Mouse (Mus musculus): ENCODE measurements around the gene Cacna2d1. TPM values are rescaled to one million over a fixed set of nuclear protein-coding genes. Genes with fewer than 3 reads are reported as not detected.

The Cacna2d1 gene
- polyA plus RNA-seq, 1 experiment from 2014 or later: 26.5 TPM

DNA sequence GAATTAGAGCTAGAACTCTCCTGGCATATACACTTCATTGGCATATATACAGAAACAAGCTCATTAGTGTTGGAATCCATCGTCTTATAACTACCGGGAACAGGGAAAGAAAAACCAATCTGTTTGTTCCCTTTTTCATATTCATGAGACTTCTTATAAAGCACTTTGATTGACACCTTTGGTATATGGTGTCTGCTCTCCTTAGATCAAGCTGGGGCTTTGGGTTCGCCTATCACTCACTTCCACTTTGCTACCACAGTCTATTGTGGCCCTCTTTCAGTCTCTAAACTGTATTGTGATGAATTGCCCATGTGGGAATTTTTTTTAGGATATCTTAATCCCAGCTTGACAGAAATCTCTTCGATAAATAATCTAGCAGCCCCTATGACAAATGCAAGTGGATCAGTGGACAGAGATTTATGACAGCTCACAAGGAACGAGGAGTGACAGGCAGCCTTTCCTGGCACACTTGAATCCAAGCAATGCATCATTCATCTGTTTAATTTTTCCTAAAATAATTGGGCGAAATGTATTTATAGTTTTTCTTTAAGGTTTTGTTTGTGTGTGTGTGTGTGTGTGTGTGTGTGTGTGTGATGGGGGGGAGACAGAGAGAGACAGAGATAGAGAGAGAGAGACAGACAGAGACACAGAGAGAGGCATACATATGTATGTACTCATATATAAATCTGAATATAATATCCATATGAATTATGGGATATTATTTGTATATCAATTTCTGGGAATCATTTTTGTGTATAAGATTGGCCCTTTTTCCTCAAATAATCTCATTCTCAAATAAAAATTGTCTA is 200.0 kb downstream of the Cacna2d1 start:
- Histone ChIP-seq H3K4me1 (replicated peaks; ENCODE audit: control insufficient read depth, insufficient read depth, low read length) (no peaks in the 10 kb centered on the region), H3K27ac (ENCODE audit: low read depth, low read length) (no peak overlapping the region)
- ATAC-seq (ENCODE audit: low FRiP score): peak; percentile 72

DNA sequence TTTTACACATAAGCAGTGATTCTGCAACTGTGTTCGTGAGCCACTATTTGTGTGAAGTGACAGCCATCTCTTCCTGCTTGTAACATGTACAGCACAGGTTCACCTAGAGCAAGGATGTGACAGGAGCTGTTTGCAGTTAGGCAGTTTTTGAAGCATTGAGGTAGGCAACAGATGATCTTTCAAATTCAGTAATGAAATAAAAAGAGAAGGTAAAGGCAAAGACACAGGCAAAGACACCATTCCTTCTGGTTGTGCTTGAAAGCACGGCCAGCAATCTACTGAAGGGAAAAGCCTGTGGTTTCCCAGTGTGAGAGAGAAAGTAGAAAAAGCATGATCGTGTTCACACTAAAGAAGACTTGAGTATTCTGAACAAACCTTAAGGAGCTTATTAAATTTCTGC is 201.5 kb downstream of the Cacna2d1 start:
- WGBS: 84% methylated on average over 3 of the region's 3 CpGs
- Histone ChIP-seq H3K9ac (ENCODE audit: low read depth, low read length) (no peak overlapping the region), H3K9me3 (ENCODE audit: control insufficient read depth, low read length) (no peaks in the 10 kb centered on the region), H3K27ac (ENCODE audit: low read depth, low read length) (no peak overlapping the region), H3K27me3 (ENCODE audit: control insufficient read depth, insufficient read depth, low read length) (no peaks in the 10 kb centered on the region), H3K36me3 (ENCODE audit: control insufficient read depth, insufficient read depth, low read length) (no peaks in the 10 kb centered on the region), H3K4me3 (ENCODE audit: low read depth, low read length) (no peak overlapping the region), H3K4me1 (replicated peaks; ENCODE audit: control insufficient read depth, insufficient read depth, low read length) (no peaks in the 10 kb centered on the region), H3K4me2 (replicated peaks; ENCODE audit: low read depth, low read length) (no peak overlapping the region)
- DNase-seq (ENCODE audit: low spot score): no peak
- no peak for ATAC-seq (ENCODE audit: low FRiP score)

More for the DNA sequence above, 200.0 kb downstream of the Cacna2d1 start:
- 56% methylated on average over 6 of the region's 6 CpGs for WGBS
- Histone ChIP-seq H3K4me2 (replicated peaks; ENCODE audit: low read depth, low read length) (no peak overlapping the region), H3K27me3 (ENCODE audit: control insufficient read depth, insufficient read depth, low read length) (no peaks in the 10 kb centered on the region), H3K9ac (ENCODE audit: low read depth, low read length) (no peak overlapping the region), H3K9me3 (ENCODE audit: control insufficient read depth, low read length) (no peaks in the 10 kb centered on the region), H3K36me3 (ENCODE audit: control insufficient read depth, insufficient read depth, low read length) (no peaks in the 10 kb centered on the region), H3K4me3 (ENCODE audit: low read depth, low read length) (no peak overlapping the region)
- DNase-seq (ENCODE audit: low spot score): peak; percentile 10

DNA sequence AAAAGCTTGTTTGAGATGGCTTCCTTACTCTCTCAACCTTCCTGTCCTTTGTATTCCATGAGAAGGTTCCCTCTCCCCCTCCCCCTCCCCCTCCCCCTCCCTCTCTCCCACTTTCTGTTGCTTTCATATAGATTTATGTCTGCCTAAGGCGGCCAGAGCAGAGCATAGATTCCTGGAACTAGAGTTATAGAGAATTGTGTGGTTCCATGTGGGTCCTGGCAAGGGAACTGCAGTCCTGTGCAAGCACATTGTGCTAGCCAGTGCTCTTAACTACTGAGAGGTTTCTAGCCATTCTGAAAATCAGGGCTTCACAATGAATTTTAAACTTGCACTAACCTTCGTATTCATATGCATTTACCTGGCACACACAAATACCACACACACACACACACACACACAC is 202.3 kb downstream of the Cacna2d1 start:
- 71% methylated on average over 2 of the region's 2 CpGs for WGBS
- no peak overlapping the region for H3K4me2 ChIP-seq (replicated peaks; ENCODE audit: low read depth, low read length)
- no peak overlapping the region for H3K27ac ChIP-seq (ENCODE audit: low read depth, low read length)
- H3K9ac ChIP-seq (ENCODE audit: low read depth, low read length): no peak overlapping the region
- no peak for ATAC-seq (ENCODE audit: low FRiP score)
- DNase-seq (ENCODE audit: low spot score): no peak
- no peaks in the 10 kb centered on the region for H3K4me1 ChIP-seq (replicated peaks; ENCODE audit: control insufficient read depth, insufficient read depth, low read length)
- H3K9me3 ChIP-seq (ENCODE audit: control insufficient read depth, low read length): no peaks in the 10 kb centered on the region
- no peaks in the 10 kb centered on the region for H3K36me3 ChIP-seq (ENCODE audit: control insufficient read depth, insufficient read depth, low read length)
- H3K27me3 ChIP-seq (ENCODE audit: control insufficient read depth, insufficient read depth, low read length): no peaks in the 10 kb centered on the region
- H3K4me3 ChIP-seq (ENCODE audit: low read depth, low read length): no peak overlapping the region

DNA sequence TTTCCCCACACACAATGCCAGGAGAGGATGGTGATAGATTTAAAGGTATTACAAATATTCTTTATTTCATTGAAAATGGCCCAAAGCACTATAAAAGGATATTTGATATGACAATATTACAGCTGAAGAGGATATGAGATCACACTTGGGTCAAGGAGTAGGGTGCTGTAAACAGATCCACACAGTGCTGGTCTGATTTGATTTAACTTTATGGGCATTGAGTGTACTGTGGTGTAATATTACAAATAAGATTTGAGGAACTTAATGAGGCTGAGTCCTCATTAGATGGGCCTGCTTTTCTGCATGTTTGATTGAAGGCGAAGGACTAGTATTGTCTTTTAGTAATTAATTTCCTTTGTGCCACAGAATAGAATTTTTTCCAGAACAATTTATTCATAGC is 212.1 kb downstream of the Cacna2d1 start:
- Histone ChIP-seq H3K4me1 (replicated peaks; ENCODE audit: control insufficient read depth, insufficient read depth, low read length) (no peaks in the 10 kb centered on the region), H3K27ac (ENCODE audit: low read depth, low read length) (no peak overlapping the region), H3K9me3 (ENCODE audit: control insufficient read depth, low read length) (no peaks in the 10 kb centered on the region), H3K9ac (ENCODE audit: low read depth, low read length) (no peak overlapping the region), H3K27me3 (ENCODE audit: control insufficient read depth, insufficient read depth, low read length) (no peaks in the 10 kb centered on the region), H3K36me3 (ENCODE audit: control insufficient read depth, insufficient read depth, low read length) (no peaks in the 10 kb centered on the region), H3K4me2 (replicated peaks; ENCODE audit: low read depth, low read length) (no peak overlapping the region), H3K4me3 (ENCODE audit: low read depth, low read length) (no peak overlapping the region)
- 89% methylated on average over 1 of the region's 1 CpGs for WGBS
- DNase-seq (ENCODE audit: low spot score) (no peak), ATAC-seq (ENCODE audit: low FRiP score) (no peak)

DNA sequence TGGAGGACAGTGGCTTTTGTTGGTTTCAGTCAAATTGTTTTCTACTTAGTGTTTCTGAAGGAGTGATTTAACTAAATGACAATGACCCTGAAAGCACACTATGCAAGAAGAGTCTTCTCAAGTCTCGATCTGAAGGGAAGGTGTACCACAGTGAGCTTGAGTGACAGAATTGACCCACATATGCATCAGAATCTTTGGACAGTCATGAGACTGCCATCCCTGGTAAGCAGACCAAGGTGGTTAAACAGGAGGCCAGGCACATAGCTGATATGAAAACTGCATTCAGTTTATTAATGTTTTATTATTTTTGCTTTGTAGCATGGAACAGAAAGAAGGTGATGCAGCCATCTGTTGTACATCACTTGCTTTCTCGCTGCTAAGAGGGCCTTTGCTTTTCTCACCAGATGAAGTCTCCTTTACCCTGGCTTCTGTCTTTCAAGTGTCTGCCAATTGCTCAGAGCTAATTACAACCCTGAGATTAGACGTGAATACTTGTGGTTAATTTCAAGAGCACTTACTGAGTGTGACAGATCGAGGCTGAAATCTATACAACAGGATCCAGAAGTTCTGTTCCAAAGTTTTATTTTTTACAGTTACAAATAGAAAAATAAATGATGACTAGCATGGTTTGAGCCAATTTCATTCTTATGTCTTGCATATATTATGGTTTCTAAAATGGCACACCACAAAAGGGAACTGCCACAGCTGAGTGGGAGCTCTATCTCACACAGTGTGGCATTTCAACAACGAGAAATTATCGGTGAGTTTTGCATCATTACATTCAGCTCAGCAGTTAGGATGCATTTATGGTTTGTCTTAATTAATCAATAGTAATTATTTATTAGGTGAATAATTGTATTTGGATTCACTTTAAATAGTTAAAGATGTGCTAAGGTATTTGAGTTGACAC is 221.1 kb downstream of the Cacna2d1 start:
- no peak overlapping the region for H3K27ac ChIP-seq (ENCODE audit: low read depth, low read length)
- DNase-seq (ENCODE audit: low spot score) (no peak), ATAC-seq (ENCODE audit: low FRiP score) (no peak)
- H3K4me1 ChIP-seq (replicated peaks; ENCODE audit: control insufficient read depth, insufficient read depth, low read length): no peaks in the 10 kb centered on the region
- H3K9ac ChIP-seq (ENCODE audit: low read depth, low read length): no peak overlapping the region
- H3K4me3 ChIP-seq (ENCODE audit: low read depth, low read length): no peak overlapping the region
- no peaks in the 10 kb centered on the region for H3K36me3 ChIP-seq (ENCODE audit: control insufficient read depth, insufficient read depth, low read length)
- 87% methylated on average over 6 of the region's 6 CpGs for WGBS
- H3K4me2 ChIP-seq (replicated peaks; ENCODE audit: low read depth, low read length): no peak overlapping the region
- H3K27me3 ChIP-seq (ENCODE audit: control insufficient read depth, insufficient read depth, low read length): no peaks in the 10 kb centered on the region
- no peaks in the 10 kb centered on the region for H3K9me3 ChIP-seq (ENCODE audit: control insufficient read depth, low read length)

DNA sequence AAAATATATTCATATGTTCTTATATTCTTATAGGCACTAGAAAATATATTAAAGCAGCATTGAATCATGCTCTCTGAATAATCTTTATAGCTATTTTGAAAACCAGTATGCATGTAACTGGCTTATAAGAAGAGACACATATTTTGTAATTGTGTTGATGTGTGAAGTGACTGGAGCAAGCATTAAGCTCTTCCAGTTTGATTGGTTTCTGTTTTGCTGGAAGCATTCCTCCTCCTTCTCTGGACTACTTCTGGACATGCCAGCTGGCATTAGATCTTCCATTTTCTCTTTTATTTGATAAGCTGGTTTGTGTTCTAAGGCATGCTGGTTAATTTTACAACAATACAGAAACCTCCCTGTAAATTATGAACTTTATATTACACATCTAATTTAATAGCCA is 228.8 kb downstream of the Cacna2d1 start:
- DNase-seq (ENCODE audit: low spot score): no peak
- ATAC-seq (ENCODE audit: low FRiP score): no peak
- no peak overlapping the region for H3K4me2 ChIP-seq (replicated peaks; ENCODE audit: low read depth, low read length)

DNA sequence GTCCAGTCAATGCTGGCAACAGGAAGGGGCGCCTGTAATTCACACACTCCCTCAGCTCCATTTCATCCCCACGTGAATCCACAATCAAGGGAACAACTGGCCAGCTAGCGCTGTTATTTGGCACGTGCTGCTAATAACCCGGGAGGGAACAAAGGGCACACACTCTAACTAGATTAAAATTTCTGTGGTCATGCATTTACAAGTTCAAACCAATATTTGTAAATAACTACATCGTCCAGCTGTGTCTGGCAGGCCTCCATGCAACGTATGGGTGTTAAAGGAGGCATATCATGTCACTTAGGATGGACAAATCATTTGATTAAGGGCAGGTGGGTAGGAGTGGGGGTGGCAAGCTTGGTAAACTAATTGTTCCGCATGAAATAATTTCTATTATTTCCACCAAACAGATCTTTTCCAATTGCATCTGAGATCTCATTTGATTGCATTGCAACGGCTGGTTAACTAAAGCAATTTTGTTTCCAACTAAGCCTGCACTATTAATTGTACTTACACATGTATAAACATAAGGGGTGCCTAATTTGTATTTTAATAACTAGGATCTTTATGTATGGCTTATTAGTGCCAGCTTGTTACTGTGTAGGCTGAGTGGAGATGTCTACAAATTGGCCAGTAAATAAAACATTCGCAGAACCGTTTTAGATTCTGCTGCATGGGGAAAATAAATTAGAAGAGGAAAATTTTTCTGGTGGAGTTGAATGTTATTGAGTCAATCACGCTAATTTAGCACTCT is 231.8 kb downstream of the Cacna2d1 start:
- DNase-seq (ENCODE audit: low spot score) (peak; percentile 12), ATAC-seq (ENCODE audit: low FRiP score) (peak; percentile 82)
- no peak overlapping the region for H3K9ac ChIP-seq (ENCODE audit: low read depth, low read length)
- H3K4me2 ChIP-seq (replicated peaks; ENCODE audit: low read depth, low read length): no peak overlapping the region
- no peaks in the 10 kb centered on the region for H3K4me1 ChIP-seq (replicated peaks; ENCODE audit: control insufficient read depth, insufficient read depth, low read length)
- 72% methylated on average over 12 of the region's 12 CpGs for WGBS
- no peaks in the 10 kb centered on the region for H3K27me3 ChIP-seq (ENCODE audit: control insufficient read depth, insufficient read depth, low read length)
- H3K36me3 ChIP-seq (ENCODE audit: control insufficient read depth, insufficient read depth, low read length): no peaks in the 10 kb centered on the region
- no peak overlapping the region for H3K4me3 ChIP-seq (ENCODE audit: low read depth, low read length)
- no peaks in the 10 kb centered on the region for H3K9me3 ChIP-seq (ENCODE audit: control insufficient read depth, low read length)
- H3K27ac ChIP-seq (ENCODE audit: low read depth, low read length): no peak overlapping the region

More for the DNA sequence above, 228.8 kb downstream of the Cacna2d1 start:
- H3K27me3 ChIP-seq (ENCODE audit: control insufficient read depth, insufficient read depth, low read length): no peaks in the 10 kb centered on the region
- no peaks in the 10 kb centered on the region for H3K4me1 ChIP-seq (replicated peaks; ENCODE audit: control insufficient read depth, insufficient read depth, low read length)
- no peaks in the 10 kb centered on the region for H3K9me3 ChIP-seq (ENCODE audit: control insufficient read depth, low read length)
- H3K4me3 ChIP-seq (ENCODE audit: low read depth, low read length): no peak overlapping the region
- no peaks in the 10 kb centered on the region for H3K36me3 ChIP-seq (ENCODE audit: control insufficient read depth, insufficient read depth, low read length)
- no peak overlapping the region for H3K27ac ChIP-seq (ENCODE audit: low read depth, low read length)
- H3K9ac ChIP-seq (ENCODE audit: low read depth, low read length): no peak overlapping the region

DNA sequence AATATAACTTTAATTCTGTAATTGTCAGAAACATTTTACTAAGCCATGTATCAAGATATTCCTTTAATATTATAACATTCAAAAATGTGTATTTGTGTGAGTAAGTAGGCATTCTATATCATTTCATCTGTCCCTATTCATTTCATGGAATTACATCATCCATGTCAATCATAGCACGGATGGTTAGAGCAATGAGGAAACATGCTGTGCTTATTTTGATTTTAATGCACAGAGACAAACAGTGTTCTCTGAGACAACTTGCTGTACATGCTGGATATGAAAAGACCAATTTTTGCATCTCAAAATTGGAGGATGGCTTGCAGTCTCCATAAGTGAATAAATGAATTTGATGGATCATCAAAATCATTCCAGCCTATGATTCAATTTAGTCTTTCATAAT is 232.4 kb downstream of the Cacna2d1 start:
- ATAC-seq (ENCODE audit: low FRiP score): no peak
- 87% methylated on average over 1 of the region's 1 CpGs for WGBS
- no peak for DNase-seq (ENCODE audit: low spot score)
- Histone ChIP-seq H3K9ac (ENCODE audit: low read depth, low read length) (no peak overlapping the region), H3K36me3 (ENCODE audit: control insufficient read depth, insufficient read depth, low read length) (no peaks in the 10 kb centered on the region), H3K4me3 (ENCODE audit: low read depth, low read length) (no peak overlapping the region), H3K4me1 (replicated peaks; ENCODE audit: control insufficient read depth, insufficient read depth, low read length) (no peaks in the 10 kb centered on the region), H3K27me3 (ENCODE audit: control insufficient read depth, insufficient read depth, low read length) (no peaks in the 10 kb centered on the region), H3K27ac (ENCODE audit: low read depth, low read length) (no peak overlapping the region), H3K9me3 (ENCODE audit: control insufficient read depth, low read length) (no peaks in the 10 kb centered on the region), H3K4me2 (replicated peaks; ENCODE audit: low read depth, low read length) (no peak overlapping the region)
